Comparison of ENCODE assay signal across 8 mouse cellular contexts in the genomic region with DNA sequence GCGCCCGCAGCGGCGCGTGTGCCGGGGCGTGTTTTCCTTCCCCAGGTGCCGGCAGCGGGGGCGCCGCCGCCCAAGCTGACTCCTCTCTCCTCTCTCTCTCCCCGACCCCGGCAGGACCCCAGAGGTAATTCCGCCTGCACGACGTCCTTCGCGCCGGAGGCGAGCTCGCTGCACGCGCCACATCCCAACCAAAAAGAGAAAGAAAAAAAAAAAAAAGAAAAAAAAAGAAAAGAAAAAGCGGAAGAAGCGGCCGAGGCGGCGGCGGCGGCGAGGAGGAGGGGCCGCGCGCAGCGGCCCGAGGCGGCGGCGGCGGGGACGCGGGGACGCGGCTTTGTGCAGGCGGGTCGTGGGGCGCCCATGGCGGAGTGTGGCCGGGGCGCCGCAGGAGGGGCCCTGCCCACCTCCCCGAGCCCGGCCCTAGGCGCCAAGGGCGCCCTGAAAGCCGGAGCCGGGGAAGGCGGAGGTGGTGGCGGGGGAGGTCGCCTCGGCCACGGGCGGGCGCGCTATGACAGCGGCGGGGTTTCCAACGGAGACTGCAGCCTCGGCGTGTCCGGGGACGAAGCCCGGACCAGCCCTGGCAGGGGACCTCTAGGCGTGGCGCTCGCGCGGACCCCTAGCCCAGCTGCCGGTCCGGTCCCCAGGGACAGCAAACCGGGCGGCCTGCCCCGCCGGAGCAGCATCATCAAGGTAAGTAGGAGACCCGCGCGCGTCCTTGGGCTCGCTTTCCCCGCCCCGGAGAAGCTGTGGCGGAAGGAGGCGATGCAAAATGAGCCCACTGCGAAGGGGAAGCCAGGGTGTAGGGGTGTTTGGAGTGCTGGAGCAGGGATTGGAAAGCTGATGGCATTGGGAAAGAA. TPM values are rescaled to one million over a fixed set of nuclear protein-coding genes. Genes with fewer than 3 reads are reported as not detected.
A peak's percentile ranks its signal among the peaks of the same experiment; 100 is the strongest.
DNase-seq lines count a peak whose midpoint lies in the region; ATAC-seq and TF ChIP-seq lines count a peak whose summit lies in the region.

A gene (plus strand): TSS at position 153 of the 854 bp plus-strand sequence.

- no peaks in the 10 kb centered on the region for H3K9me3 ChIP-seq in embryonic facial prominence, embryonic 15.5 days (replicated peaks)
- no peaks in the 10 kb centered on the region for H3K9me3 ChIP-seq in heart, embryonic 10.5 days
- H3K9me3 ChIP-seq in kidney, embryonic 14.5 days (ENCODE audit: control insufficient read depth, low read length): no peaks in the 10 kb centered on the region

- WGBS in embryonic facial prominence, embryonic 15.5 days: under 1% methylated on average over 91 of the region's 95 CpGs
- WGBS in heart, embryonic 10.5 days: 1% methylated on average over 80 of the region's 95 CpGs
- under 1% methylated on average over 68 of the region's 95 CpGs for WGBS in kidney, embryonic 14.5 days
- 1% methylated on average over 94 of the region's 95 CpGs for WGBS in liver, adult 2 months

- peak; percentile 75 for ATAC-seq in embryonic facial prominence, embryonic 15.5 days (ENCODE audit: insufficient number of reproducible peaks, low FRiP score, low TSS enrichment, low read depth)
- ATAC-seq in kidney, embryonic 14.5 days (ENCODE audit: low FRiP score, low TSS enrichment): peak; percentile 71

- peaks cover 17% of the 10 kb centered on the region for H3K79me2 ChIP-seq in liver, adult 2 months (ENCODE audit: control insufficient read depth, insufficient read depth, low read length)

- no peak for TF ChIP-seq POLR2A in liver, adult 2 months (IDR thresholded peaks at IDR 0.05; ENCODE audit: extremely low read depth, insufficient read depth, low read length)

- peaks cover 23% of the 10 kb centered on the region for H3K4me1 ChIP-seq in embryonic facial prominence, embryonic 15.5 days
- peaks cover 19% of the 10 kb centered on the region for H3K4me1 ChIP-seq in heart, embryonic 10.5 days
- 0 out of 2 replicates have a peak, but pooled peaks cover 2% of the 10 kb centered on the region for H3K4me1 ChIP-seq in kidney, embryonic 14.5 days (ENCODE audit: control insufficient read depth, insufficient read depth, low read length)
- peaks cover 15% of the 10 kb centered on the region for H3K4me1 ChIP-seq in liver, adult 2 months (ENCODE audit: control insufficient read depth, insufficient read depth, low read length)

- H3K27me3 ChIP-seq in embryonic facial prominence, embryonic 15.5 days: no peaks in the 10 kb centered on the region
- no peaks in the 10 kb centered on the region for H3K27me3 ChIP-seq in heart, embryonic 10.5 days (ENCODE audit: insufficient read depth, poor library complexity, severe bottlenecking)
- H3K27me3 ChIP-seq in kidney, embryonic 14.5 days (ENCODE audit: control insufficient read depth, insufficient read depth, low read length): 0 out of 2 replicates have a peak, but pooled peaks cover 4% of the 10 kb centered on the region
- no peaks in the 10 kb centered on the region for H3K27me3 ChIP-seq in liver, adult 2 months (ENCODE audit: control insufficient read depth, insufficient read depth, low read length)

- H3K36me3 ChIP-seq in embryonic facial prominence, embryonic 15.5 days: no peaks in the 10 kb centered on the region
- no peaks in the 10 kb centered on the region for H3K36me3 ChIP-seq in heart, embryonic 10.5 days
- no peaks in the 10 kb centered on the region for H3K36me3 ChIP-seq in kidney, embryonic 14.5 days (ENCODE audit: control insufficient read depth, insufficient read depth, low read length)
- H3K36me3 ChIP-seq in liver, adult 2 months (ENCODE audit: control insufficient read depth, insufficient read depth, low read length): no peaks in the 10 kb centered on the region

- peak within 1 kb of the TSS; percentile 85 for H3K4me3 ChIP-seq in embryonic facial prominence, embryonic 15.5 days (replicated peaks)
- peak within 1 kb of the TSS; percentile 83 for H3K4me3 ChIP-seq in heart, embryonic 10.5 days
- H3K4me3 ChIP-seq in kidney, embryonic 14.5 days (ENCODE audit: low read length): peak within 1 kb of the TSS; percentile 75
- H3K4me3 ChIP-seq in liver, adult 2 months (ENCODE audit: insufficient read depth, low read depth, low read length): peak within 1 kb of the TSS; percentile 79

- peak; percentile 60 for DNase-seq in 416B (ENCODE audit: low read depth)
- DNase-seq in adrenal gland, postnatal 36 days: peak; percentile 74 to 80
- DNase-seq in heart, embryonic 10.5 days (ENCODE audit: low spot score): peak; percentile 78
- no peak for DNase-seq in liver, adult 2 months (ENCODE audit: extremely low read depth, low read depth, low spot score)
- peak; percentile 33 to 54 for DNase-seq in monocyte, adult 2 months (ENCODE audit: low read depth in 1 of 2, low spot score in 2 of 2)
- peak; percentile 57 to 62 for DNase-seq in spleen, postnatal 14 days (ENCODE audit: low spot score in 2 of 2)

- peak within 1 kb of the TSS; percentile 84 for H3K4me2 ChIP-seq in embryonic facial prominence, embryonic 15.5 days (replicated peaks)
- H3K4me2 ChIP-seq in kidney, embryonic 14.5 days (replicated peaks; ENCODE audit: low read depth, low read length): peak within 1 kb of the TSS; percentile 66

- H3K9ac ChIP-seq in embryonic facial prominence, embryonic 15.5 days: peak within 1 kb of the TSS; percentile 63
- peak within 1 kb of the TSS; percentile 81 for H3K9ac ChIP-seq in kidney, embryonic 14.5 days (ENCODE audit: low read depth, low read length)
- peak within 1 kb of the TSS; percentile 83 for H3K9ac ChIP-seq in liver, adult 2 months (ENCODE audit: low read depth, low read length)

- no peak for TF ChIP-seq CTCF in liver, adult 2 months (IDR thresholded peaks at IDR 0.05; ENCODE audit: low read depth, low read length)

- H3K27ac ChIP-seq in embryonic facial prominence, embryonic 15.5 days (replicated peaks): peak within 1 kb of the TSS; percentile 72
- H3K27ac ChIP-seq in heart, embryonic 10.5 days: peak within 1 kb of the TSS; percentile 94
- peak within 1 kb of the TSS; percentile 70; the same call in 1 of the 2 replicates for H3K27ac ChIP-seq in kidney, embryonic 14.5 days (ENCODE audit: low read depth, low read length)
- H3K27ac ChIP-seq in liver, adult 2 months (replicated peaks; ENCODE audit: insufficient read depth, low read depth, low read length): peak within 1 kb of the TSS; percentile 54

RNA-seq across cellular contexts. Expression of the gene that starts here (rescaled TPM):
- total RNA-seq in adrenal gland, postnatal 36 days (2021): 10 to 100 TPM; 58.9 to 75.0 TPM
- polyA plus RNA-seq in embryonic facial prominence, embryonic 15.5 days (2015; fragmentation: Nextera tagmentation; extraction: Ambion mirVana): 4.2 and 4.5 TPM in 2 replicates
- 3.0 and 3.8 TPM in 2 replicates for polyA plus RNA-seq in heart, embryonic 10.5 days (2016; fragmentation: Nextera tagmentation; extraction: Ambion mirVana)
- polyA plus RNA-seq in kidney, embryonic 14.5 days (2014; fragmentation: Nextera tagmentation; extraction: Ambion mirVana): 3.1 and 5.6 TPM in 2 replicates
- total RNA-seq in liver, adult 2 months (2014; rRNA removed): 11.8 and 12.4 TPM in 2 replicates
- polyA plus RNA-seq in liver, adult 2 months (2012; rRNA removed): 3.6 and 4.2 TPM in 2 replicates
